In the genomic region with DNA sequence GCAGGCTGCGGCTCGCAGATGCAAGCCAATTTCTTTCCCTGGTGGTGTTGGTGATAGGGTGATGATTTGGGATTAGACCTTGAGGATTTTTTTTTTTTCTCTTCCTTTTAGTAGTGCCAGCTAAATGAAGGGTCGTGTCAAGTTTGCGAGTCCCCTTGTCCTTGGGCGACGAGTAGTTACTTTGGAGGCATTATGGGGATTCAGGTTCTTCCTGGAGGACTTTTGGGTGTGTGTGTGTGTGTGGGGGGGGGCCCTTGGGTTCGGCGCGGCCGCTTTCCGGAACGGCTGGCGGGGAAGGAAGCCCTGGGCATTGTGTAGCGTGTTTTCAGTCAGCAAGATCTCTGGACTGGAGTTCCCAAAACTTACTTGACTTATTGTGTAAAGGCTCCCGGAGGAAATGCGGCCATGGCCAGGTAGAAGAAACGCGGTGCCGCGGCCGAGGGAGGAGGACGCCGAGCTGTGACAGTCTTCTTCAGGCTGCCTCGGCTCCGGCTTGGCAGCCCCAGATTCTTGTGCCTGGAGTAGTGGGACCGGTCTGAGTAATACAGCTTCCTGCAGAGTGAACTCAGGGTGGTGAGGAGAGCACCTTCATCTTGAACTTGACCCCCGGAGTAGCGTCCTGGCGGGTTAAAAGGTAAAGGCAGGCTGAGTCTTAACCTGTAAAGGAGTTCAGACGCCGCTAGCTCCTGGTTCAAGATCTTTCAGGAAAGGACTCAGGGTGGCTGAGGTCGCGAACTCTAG, we compare ENCODE assay signal across 8 mouse cellular contexts. TPM values are rescaled to one million over a fixed set of nuclear protein-coding genes. Genes with fewer than 3 reads are reported as not detected.
A peak's percentile ranks its signal among the peaks of the same experiment; 100 is the strongest.
DNase-seq lines count a peak whose midpoint lies in the region; ATAC-seq and TF ChIP-seq lines count a peak whose summit lies in the region.

No protein-coding gene starts in this region.

- H3K36me3 ChIP-seq in forebrain, embryonic 14.5 days (ENCODE audit: control insufficient read depth, insufficient read depth, low read length) = no peaks in the 10 kb centered on the region
- no peaks in the 10 kb centered on the region for H3K36me3 ChIP-seq in hindbrain, postnatal 0 days (ENCODE audit: insufficient read depth, low read length)
- no peaks in the 10 kb centered on the region for H3K36me3 ChIP-seq in limb, embryonic 14.5 days (ENCODE audit: control insufficient read depth, insufficient read depth, low read length)
- H3K36me3 ChIP-seq in midbrain, embryonic 16.5 days (ENCODE audit: control insufficient read depth, insufficient read depth, low read length) = no peaks in the 10 kb centered on the region

- TF ChIP-seq POLR2A in bone marrow macrophage, adult 2 months (IDR thresholded peaks at IDR 0.05; ENCODE audit: borderline replicate concordance, low read depth, low read length) = no peak
- no peak for TF ChIP-seq POLR2A in limb, embryonic 14.5 days (IDR thresholded peaks at IDR 0.05; ENCODE audit: borderline replicate concordance, extremely low read depth, insufficient read depth, insufficient read length)

- no peak for TF ChIP-seq CTCF in bone marrow macrophage, adult 2 months (IDR thresholded peaks at IDR 0.05; ENCODE audit: low read depth, low read length)
- no peak for TF ChIP-seq CTCF in hindbrain, postnatal 0 days (IDR thresholded peaks at IDR 0.05; ENCODE audit: low read depth)

- WGBS in forebrain, embryonic 14.5 days = 0% methylated on average over 33 of the region's 33 CpGs
- WGBS in hindbrain, postnatal 0 days = 1% methylated on average over 32 of the region's 33 CpGs
- WGBS in limb, embryonic 14.5 days = 0% methylated on average over 33 of the region's 33 CpGs
- WGBS in midbrain, embryonic 16.5 days = under 1% methylated on average over 33 of the region's 33 CpGs

- peak overlapping the region; percentile 21 for H3K27ac ChIP-seq in bone marrow macrophage, adult 2 months (ENCODE audit: insufficient read depth, low read depth, low read length)
- peak overlapping the region; percentile 84 for H3K27ac ChIP-seq in forebrain, embryonic 14.5 days (ENCODE audit: low read depth, low read length)
- H3K27ac ChIP-seq in hindbrain, postnatal 0 days = peak overlapping the region; percentile 79
- peak overlapping the region; percentile 88 for H3K27ac ChIP-seq in limb, embryonic 14.5 days (replicated peaks; ENCODE audit: low read depth, low read length)
- no peak overlapping the region for H3K27ac ChIP-seq in midbrain, embryonic 16.5 days (ENCODE audit: low read length)

- H3K9ac ChIP-seq in forebrain, embryonic 14.5 days (ENCODE audit: low read length) = peak overlapping the region; percentile 85
- peak overlapping the region; percentile 68 for H3K9ac ChIP-seq in hindbrain, postnatal 0 days (replicated peaks; ENCODE audit: low read length)
- H3K9ac ChIP-seq in limb, embryonic 14.5 days (ENCODE audit: low read depth, low read length, severe bottlenecking) = peak overlapping the region; percentile 88
- peak overlapping the region; percentile 71 for H3K9ac ChIP-seq in midbrain, embryonic 16.5 days (ENCODE audit: low read depth, low read length)

- H3K4me1 ChIP-seq in bone marrow macrophage, adult 2 months (ENCODE audit: control insufficient read depth, insufficient read depth, low read length) = peaks cover 35% of the 10 kb centered on the region
- peaks cover 14% of the 10 kb centered on the region for H3K4me1 ChIP-seq in forebrain, embryonic 14.5 days (ENCODE audit: control insufficient read depth, insufficient read depth, low read length)
- H3K4me1 ChIP-seq in hindbrain, postnatal 0 days (ENCODE audit: insufficient read depth, low read length) = peaks cover 5% of the 10 kb centered on the region; the same call in 1 of the 2 replicates
- H3K4me1 ChIP-seq in limb, embryonic 14.5 days (ENCODE audit: control insufficient read depth, insufficient read depth, low read length) = peaks cover 64% of the 10 kb centered on the region
- peaks cover 17% of the 10 kb centered on the region for H3K4me1 ChIP-seq in midbrain, embryonic 16.5 days (ENCODE audit: control insufficient read depth, insufficient read depth, low read length)

- no peaks in the 10 kb centered on the region for H3K9me3 ChIP-seq in forebrain, embryonic 14.5 days (replicated peaks; ENCODE audit: control insufficient read depth, low read length)
- no peaks in the 10 kb centered on the region for H3K9me3 ChIP-seq in hindbrain, postnatal 0 days (ENCODE audit: low read length)
- H3K9me3 ChIP-seq in limb, embryonic 14.5 days (ENCODE audit: control insufficient read depth, low read length) = no peaks in the 10 kb centered on the region
- H3K9me3 ChIP-seq in midbrain, embryonic 16.5 days (replicated peaks; ENCODE audit: control insufficient read depth, low read length, poor library complexity, severe bottlenecking) = no peaks in the 10 kb centered on the region

- peak; percentile 21 to 26 for DNase-seq in left cerebral cortex, adult 18-20 months (ENCODE audit: low spot score in 2 of 2)
- no peak for DNase-seq in left cerebral cortex, adult 11 months (ENCODE audit: low spot score)
- DNase-seq in forebrain, embryonic 14.5 days (ENCODE audit: low spot score) = peak; percentile 34
- DNase-seq in hindbrain, postnatal 0 days (ENCODE audit: low spot score) = no peak
- DNase-seq in limb, embryonic 14.5 days (ENCODE audit: low spot score) = no peak
- peak; percentile 60 for DNase-seq in yolk sac, embryonic 10.5 days (ENCODE audit: low spot score)

- peak overlapping the region; percentile 77 for H3K4me3 ChIP-seq in bone marrow macrophage, adult 2 months (ENCODE audit: insufficient read depth, low read length)
- H3K4me3 ChIP-seq in forebrain, embryonic 14.5 days (ENCODE audit: low read depth, low read length) = peak overlapping the region; percentile 76
- H3K4me3 ChIP-seq in hindbrain, postnatal 0 days (ENCODE audit: low read length) = peak overlapping the region; percentile 85
- H3K4me3 ChIP-seq in limb, embryonic 14.5 days (replicated peaks; ENCODE audit: low read length) = peak overlapping the region; percentile 94
- H3K4me3 ChIP-seq in midbrain, embryonic 16.5 days (ENCODE audit: low read depth, low read length) = peak overlapping the region; percentile 68

- ATAC-seq in forebrain, embryonic 14.5 days = peak; percentile 22; the same call in 1 of the 2 replicates
- ATAC-seq in hindbrain, postnatal 0 days = 0 out of 2 replicates have a peak, but pooled peaks have one; percentile 30
- ATAC-seq in limb, embryonic 14.5 days (ENCODE audit: low FRiP score, low read depth) = no peak
- peak; percentile 26; the same call in 1 of the 2 replicates for ATAC-seq in midbrain, embryonic 16.5 days

- peak overlapping the region; percentile 98 for H3K4me2 ChIP-seq in forebrain, embryonic 14.5 days (ENCODE audit: low read length)
- peak overlapping the region; percentile 94 for H3K4me2 ChIP-seq in hindbrain, postnatal 0 days (ENCODE audit: low read depth, low read length)
- peak overlapping the region; percentile 89 for H3K4me2 ChIP-seq in limb, embryonic 14.5 days (replicated peaks; ENCODE audit: low read depth, low read length, severe bottlenecking)
- peak overlapping the region; percentile 100 for H3K4me2 ChIP-seq in midbrain, embryonic 16.5 days (ENCODE audit: low read length)

- no peaks in the 10 kb centered on the region for H3K27me3 ChIP-seq in forebrain, embryonic 14.5 days (replicated peaks; ENCODE audit: control insufficient read depth, insufficient read depth, low read length)
- no peaks in the 10 kb centered on the region for H3K27me3 ChIP-seq in hindbrain, postnatal 0 days (ENCODE audit: insufficient read depth, low read length)
- H3K27me3 ChIP-seq in limb, embryonic 14.5 days (ENCODE audit: control insufficient read depth, insufficient read depth, low read length) = no peaks in the 10 kb centered on the region
- H3K27me3 ChIP-seq in midbrain, embryonic 16.5 days (ENCODE audit: control insufficient read depth, insufficient read depth, low read depth, low read length) = peaks cover 16% of the 10 kb centered on the region

RNA-seq across cellular contexts. Expression of gene Tanc1, which starts 1.1 kb away (rescaled TPM):
- 10 to 100 TPM; 25.2 to 26.7 TPM for total RNA-seq in left cerebral cortex, adult 18-20 months (2021)
- 6.6 and 8.3 TPM in 2 replicates for polyA plus RNA-seq in bone marrow macrophage, adult 2 months (2012; ENCODE audit: insufficient read depth, insufficient read length, missing spikeins)
- 4.9 and 5.9 TPM in 2 replicates for polyA plus RNA-seq in forebrain, embryonic 14.5 days (2014; fragmentation: Nextera tagmentation; extraction: Ambion mirVana)
- 10.6 and 12.1 TPM in 2 replicates for total RNA-seq in hindbrain, postnatal 0 days (2014; rRNA removed)
- 4.2 and 4.8 TPM in 2 replicates for polyA plus RNA-seq in hindbrain, postnatal 0 days (2015; fragmentation: Nextera tagmentation; extraction: Ambion mirVana)
- 23.4 and 24.1 TPM in 2 replicates for polyA plus RNA-seq in limb, embryonic 14.5 days (2012; rRNA removed)
- polyA plus RNA-seq in limb, embryonic 14.5 days (2014; fragmentation: Nextera tagmentation; extraction: Ambion mirVana) = 35.3 and 38.0 TPM in 2 replicates
- 4.2 and 4.5 TPM in 2 replicates for polyA plus RNA-seq in midbrain, embryonic 16.5 days (2015; fragmentation: Nextera tagmentation; extraction: Ambion mirVana)

Comparison
In these comparisons a context has a peak if more than half of its experiments do, and no peak if none do; other contexts are left out.
1. DNase-seq: peak in left cerebral cortex, adult 18-20 months (2 of 2), forebrain, embryonic 14.5 days (single experiment) and yolk sac, embryonic 10.5 days (single experiment); none in left cerebral cortex, adult 11 months (single experiment), hindbrain, postnatal 0 days (single experiment) and limb, embryonic 14.5 days (single experiment).
2. Peak in every context shown above with its lines, with median percentiles within 50 percentile points of each other: H3K4me3 ChIP-seq, H3K4me2 ChIP-seq and H3K9ac ChIP-seq.